Mouse (Mus musculus): ENCODE data around the gene Rbm33. TPM values are rescaled to one million over a fixed set of nuclear protein-coding genes. Genes with fewer than 3 reads are reported as not detected.

Gene Rbm33
- total and polyA plus RNA-seq, 2 experiments from 2014 or later = 14.9 to 46.8 TPM

DNA sequence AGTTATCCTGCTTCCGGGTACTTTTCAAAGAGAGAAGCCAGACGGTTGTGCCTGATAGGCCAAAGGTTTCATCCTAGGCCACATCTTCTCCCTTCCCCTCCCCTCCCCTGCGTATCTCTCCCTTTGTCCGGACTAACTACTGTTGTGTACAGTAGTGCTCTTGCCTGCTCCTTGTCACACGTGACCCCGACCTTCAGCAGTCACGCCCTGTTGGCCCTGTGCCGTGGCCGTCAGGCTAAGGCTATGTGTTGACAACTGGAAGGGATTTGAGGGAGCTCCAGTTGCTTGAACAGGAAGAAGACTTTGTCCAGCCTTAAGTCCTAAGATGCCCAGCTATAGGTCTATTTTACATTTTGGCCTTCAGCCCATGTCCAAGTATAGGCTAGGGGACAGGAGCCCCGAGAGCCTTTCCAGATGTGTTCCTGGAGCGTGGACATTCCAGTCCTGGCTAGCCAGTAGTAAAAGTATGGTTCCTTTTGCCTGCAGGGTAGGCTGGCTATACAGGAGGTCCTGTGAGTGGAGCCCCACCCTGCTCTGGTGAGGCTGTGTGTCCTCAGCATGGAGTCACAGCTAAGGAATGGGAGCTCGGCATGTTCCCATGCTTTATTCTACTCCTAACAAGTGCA lies 102.8 kb downstream of the Rbm33 start:
- H3K9me3 ChIP-seq (ENCODE audit: low read length) = no peaks in the 10 kb centered on the region
- H3K4me2 ChIP-seq (ENCODE audit: low read depth, low read length) = no peak overlapping the region
- DNase-seq (ENCODE audit: low spot score) = no peak
- H3K4me3 ChIP-seq (ENCODE audit: low read length) = no peak overlapping the region
- WGBS = 87% methylated on average over 12 of the region's 12 CpGs
- no peaks in the 10 kb centered on the region for H3K4me1 ChIP-seq (ENCODE audit: insufficient read depth, low read length)
- peak; percentile 39; the same call in 1 of the 2 replicates for ATAC-seq
- no peak overlapping the region for H3K27ac ChIP-seq
- no peaks in the 10 kb centered on the region for H3K27me3 ChIP-seq (ENCODE audit: insufficient read depth, low read length)
- no peak overlapping the region for H3K9ac ChIP-seq (replicated peaks; ENCODE audit: low read length)
- no peak for TF ChIP-seq CTCF (IDR thresholded peaks at IDR 0.05; ENCODE audit: low read depth)
- H3K36me3 ChIP-seq (ENCODE audit: insufficient read depth, low read length) = peaks cover 22% of the 10 kb centered on the region

DNA sequence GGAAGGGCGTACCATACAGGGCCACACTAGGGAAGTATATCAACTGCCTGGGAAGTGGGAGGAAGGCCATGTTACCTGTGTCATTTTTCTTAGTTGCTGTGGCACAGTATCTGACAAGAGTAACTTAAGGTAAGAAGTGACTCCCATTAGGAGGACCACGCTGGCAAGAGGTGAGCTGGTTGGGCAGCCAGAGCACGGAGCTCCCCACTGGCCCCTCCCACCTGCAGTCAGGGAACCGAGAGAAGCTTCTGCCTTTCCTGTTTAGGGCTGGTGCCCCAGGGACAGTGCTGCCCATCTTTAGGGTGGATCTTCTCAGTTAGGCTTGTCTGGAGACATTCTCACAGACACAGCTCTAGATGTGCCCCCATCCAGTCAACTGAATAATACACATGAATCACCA lies 106.9 kb downstream of the Rbm33 start:
- Histone ChIP-seq H3K27me3 (ENCODE audit: insufficient read depth, low read length) (no peaks in the 10 kb centered on the region), H3K4me1 (ENCODE audit: insufficient read depth, low read length) (no peaks in the 10 kb centered on the region), H3K36me3 (ENCODE audit: insufficient read depth, low read length) (no peaks in the 10 kb centered on the region), H3K9ac (replicated peaks; ENCODE audit: low read length) (no peak overlapping the region), H3K9me3 (ENCODE audit: low read length) (no peaks in the 10 kb centered on the region), H3K4me3 (ENCODE audit: low read length) (no peak overlapping the region), H3K27ac (no peak overlapping the region), H3K4me2 (ENCODE audit: low read depth, low read length) (no peak overlapping the region)
- no peak for DNase-seq (ENCODE audit: low spot score)
- no peak for ATAC-seq
- no peak for TF ChIP-seq CTCF (IDR thresholded peaks at IDR 0.05; ENCODE audit: low read depth)
- 69% methylated on average over 4 of the region's 4 CpGs for WGBS

- Histone ChIP-seq H3K36me3 (ENCODE audit: insufficient read depth, low read length) (no peaks in the 10 kb centered on the region), H3K9ac (replicated peaks; ENCODE audit: low read length) (no peak overlapping the region), H3K4me1 (ENCODE audit: insufficient read depth, low read length) (no peaks in the 10 kb centered on the region), H3K9me3 (ENCODE audit: low read length) (no peaks in the 10 kb centered on the region), H3K4me2 (ENCODE audit: low read depth, low read length) (no peak overlapping the region), H3K4me3 (ENCODE audit: low read length) (no peak overlapping the region), H3K27ac (no peak overlapping the region), H3K27me3 (ENCODE audit: insufficient read depth, low read length) (no peaks in the 10 kb centered on the region)
- ATAC-seq (no peak), DNase-seq (ENCODE audit: low spot score) (no peak)
- no peak for TF ChIP-seq CTCF (IDR thresholded peaks at IDR 0.05; ENCODE audit: low read depth)
- WGBS = 90% methylated on average over 9 of the region's 9 CpGs
These were observed 109.0 kb downstream of the Rbm33 start for GRCm38 (mm10) chr5:28425926-28426325.

DNA sequence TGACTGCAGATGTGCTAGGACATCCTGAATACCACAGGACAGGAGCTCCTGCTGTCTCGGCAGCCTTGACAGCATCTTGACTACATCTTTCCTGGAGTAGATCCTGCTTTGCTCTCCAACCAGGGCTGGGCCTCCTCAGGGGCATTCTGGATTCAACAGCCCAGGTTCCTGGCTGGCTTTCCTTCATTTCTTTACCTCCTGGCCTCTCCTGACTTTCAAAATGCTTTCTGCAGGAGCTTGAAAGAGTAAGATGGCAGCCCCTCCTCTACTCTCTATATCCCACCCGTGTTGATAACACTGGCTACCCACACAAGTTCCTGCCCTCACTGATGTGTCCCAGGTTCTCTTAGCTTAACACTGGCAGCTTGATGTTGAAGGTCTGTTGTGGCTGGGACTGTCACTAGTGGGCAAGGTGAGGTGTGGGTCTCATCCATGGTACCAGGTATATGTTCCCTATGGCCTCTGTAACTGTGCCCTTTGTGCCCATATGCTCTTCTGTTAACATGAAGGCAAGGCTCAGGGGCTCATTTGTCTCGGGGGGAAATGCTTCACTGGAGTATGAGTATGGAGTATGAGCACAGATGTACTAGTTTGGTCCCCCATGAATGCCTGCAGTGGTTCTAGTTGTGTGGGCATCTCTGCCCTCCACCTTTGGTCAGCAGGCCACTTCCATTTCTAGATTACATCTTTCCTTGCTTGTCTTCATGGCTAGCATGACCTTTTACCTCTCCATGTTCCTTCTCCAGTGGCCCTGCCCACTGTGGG lies 133.4 kb downstream of the Rbm33 start:
- ATAC-seq = no peak
- H3K36me3 ChIP-seq (ENCODE audit: insufficient read depth, low read length) = no peaks in the 10 kb centered on the region
- no peak overlapping the region for H3K9ac ChIP-seq (replicated peaks; ENCODE audit: low read length)
- H3K4me1 ChIP-seq (ENCODE audit: insufficient read depth, low read length) = no peaks in the 10 kb centered on the region
- H3K27me3 ChIP-seq (ENCODE audit: insufficient read depth, low read length) = no peaks in the 10 kb centered on the region
- no peak for DNase-seq (ENCODE audit: low spot score)
- H3K9me3 ChIP-seq (ENCODE audit: low read length) = no peaks in the 10 kb centered on the region
- TF ChIP-seq CTCF (IDR thresholded peaks at IDR 0.05; ENCODE audit: low read depth) = no peak
- no peak overlapping the region for H3K4me2 ChIP-seq (ENCODE audit: low read depth, low read length)
- no peak overlapping the region for H3K4me3 ChIP-seq (ENCODE audit: low read length)
- WGBS = 69% methylated on average over 3 of the region's 3 CpGs
- no peak overlapping the region for H3K27ac ChIP-seq

GRCm38 (mm10) chr5:28451053-28451638 lies 134.2 kb downstream of the Rbm33 start:
- Histone ChIP-seq H3K27me3 (ENCODE audit: insufficient read depth, low read length) (peaks cover 7% of the 10 kb centered on the region), H3K9ac (replicated peaks; ENCODE audit: low read length) (no peak overlapping the region), H3K27ac (no peak overlapping the region), H3K9me3 (ENCODE audit: low read length) (no peaks in the 10 kb centered on the region), H3K4me1 (ENCODE audit: insufficient read depth, low read length) (no peaks in the 10 kb centered on the region), H3K4me2 (ENCODE audit: low read depth, low read length) (no peak overlapping the region), H3K4me3 (ENCODE audit: low read length) (no peak overlapping the region), H3K36me3 (ENCODE audit: insufficient read depth, low read length) (no peaks in the 10 kb centered on the region)
- ATAC-seq (peak; percentile 92), DNase-seq (ENCODE audit: low spot score) (peak; percentile 88)
- TF ChIP-seq CTCF (IDR thresholded peaks at IDR 0.05; ENCODE audit: low read depth) = peak; percentile 98
- 30% methylated on average over 6 of the region's 6 CpGs for WGBS

GRCm38 (mm10) chr5:28453086-28453485 lies 136.2 kb downstream of the Rbm33 start:
- peaks cover 24% of the 10 kb centered on the region for H3K27me3 ChIP-seq (ENCODE audit: insufficient read depth, low read length)
- 87% methylated on average over 5 of the region's 5 CpGs for WGBS

More at GRCm38 (mm10) chr5:28453086-28453485, 136.2 kb downstream of the Rbm33 start:
- TF ChIP-seq CTCF (IDR thresholded peaks at IDR 0.05; ENCODE audit: low read depth) = no peak
- Histone ChIP-seq H3K9ac (replicated peaks; ENCODE audit: low read length) (no peak overlapping the region), H3K4me3 (ENCODE audit: low read length) (no peak overlapping the region), H3K9me3 (ENCODE audit: low read length) (no peaks in the 10 kb centered on the region), H3K36me3 (ENCODE audit: insufficient read depth, low read length) (no peaks in the 10 kb centered on the region), H3K4me1 (ENCODE audit: insufficient read depth, low read length) (peaks cover 4% of the 10 kb centered on the region; the same call in 1 of the 2 replicates), H3K4me2 (ENCODE audit: low read depth, low read length) (no peak overlapping the region), H3K27ac (no peak overlapping the region)
- no peak for ATAC-seq
- no peak for DNase-seq (ENCODE audit: low spot score)
